12 mouse cellular contexts compared by ENCODE assay signal in the genomic region with DNA sequence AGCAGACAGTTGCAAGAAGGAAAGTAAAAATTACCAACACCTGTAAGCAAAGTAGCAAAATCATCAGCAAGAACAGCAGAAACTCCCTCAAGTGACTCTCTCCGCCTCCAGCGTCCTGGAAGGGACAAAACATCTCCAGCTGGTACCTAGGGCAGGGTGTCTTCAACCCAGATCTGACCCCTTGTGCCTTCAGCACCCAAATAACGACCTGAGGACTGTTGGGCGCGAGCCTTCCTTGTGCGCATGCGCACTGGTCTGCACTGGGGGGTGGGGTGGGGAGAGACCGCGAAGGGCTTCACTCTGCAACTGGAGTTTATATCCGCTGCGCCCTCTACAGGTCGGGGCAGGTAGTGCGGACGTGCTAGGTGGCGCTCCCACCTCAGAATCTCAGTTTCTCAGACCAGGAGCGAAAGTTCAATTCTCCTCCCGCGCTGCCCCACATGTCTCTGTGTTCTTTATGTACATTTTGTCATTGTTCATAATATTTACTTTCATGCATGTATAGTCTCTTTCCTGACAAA. TPM values are rescaled to one million over a fixed set of nuclear protein-coding genes. Genes with fewer than 3 reads are reported as not detected.
DNase-seq lines count a peak whose midpoint lies in the region; ATAC-seq and TF ChIP-seq lines count a peak whose summit lies in the region.
"Had no signal": no experiment of that assay in that cellular context is flagged by ENCODE, and none has a peak within 500 bp of the region (broad histone marks: within the 10 kb centered on the region; RNA-seq: fewer than 3 reads in every experiment).

No protein-coding gene starts in this region.

- TF ChIP-seq CTCF in lung, embryonic 14.5 days (IDR thresholded peaks at IDR 0.05; ENCODE audit: low read depth) = peak; percentile 47; the same call in 1 of the 2 replicates

- no peaks in the 10 kb centered on the region for H3K9me3 ChIP-seq in liver, embryonic 12.5 days (replicated peaks)
- H3K9me3 ChIP-seq in lung, embryonic 14.5 days (ENCODE audit: low read depth, low read length) = no peaks in the 10 kb centered on the region
- H3K9me3 ChIP-seq: embryonic facial prominence, embryonic 12.5 days; hindbrain, embryonic 15.5 days; midbrain, embryonic 12.5 days had no signal

- peaks cover 6% of the 10 kb centered on the region; the same call in 1 of the 2 replicates for H3K4me1 ChIP-seq in liver, embryonic 12.5 days
- no peaks in the 10 kb centered on the region for H3K4me1 ChIP-seq in lung, embryonic 14.5 days (ENCODE audit: insufficient read depth)
- H3K4me1 ChIP-seq: embryonic facial prominence, embryonic 12.5 days had no signal

- no peak overlapping the region for H3K9ac ChIP-seq in liver, embryonic 12.5 days
- no peak overlapping the region for H3K9ac ChIP-seq in lung, embryonic 14.5 days
- H3K9ac ChIP-seq: embryonic facial prominence, embryonic 12.5 days; midbrain, embryonic 12.5 days had no signal

- H3K27me3 ChIP-seq in liver, embryonic 12.5 days (replicated peaks) = peaks cover 12% of the 10 kb centered on the region
- no peaks in the 10 kb centered on the region for H3K27me3 ChIP-seq in lung, embryonic 14.5 days (ENCODE audit: insufficient read depth, low read length)
- H3K27me3 ChIP-seq: embryonic facial prominence, embryonic 12.5 days; hindbrain, embryonic 15.5 days; midbrain, embryonic 12.5 days had no signal

- no peaks in the 10 kb centered on the region for H3K36me3 ChIP-seq in liver, embryonic 12.5 days
- no peaks in the 10 kb centered on the region for H3K36me3 ChIP-seq in lung, embryonic 14.5 days (ENCODE audit: insufficient read depth)
- H3K36me3 ChIP-seq: embryonic facial prominence, embryonic 12.5 days; hindbrain, embryonic 15.5 days; midbrain, embryonic 12.5 days had no signal

- no peak overlapping the region for H3K27ac ChIP-seq in liver, embryonic 12.5 days
- H3K27ac ChIP-seq in lung, embryonic 14.5 days (ENCODE audit: low read depth) = no peak overlapping the region
- H3K27ac ChIP-seq: embryonic facial prominence, embryonic 12.5 days; hindbrain, embryonic 15.5 days; midbrain, embryonic 12.5 days had no signal

- 60% methylated on average over 18 of the region's 18 CpGs for WGBS in liver, embryonic 12.5 days (ENCODE audit: insufficient replicate concordance)
- WGBS in lung, embryonic 14.5 days = 72% methylated on average over 18 of the region's 18 CpGs

- no peak for ATAC-seq in CD4-positive, CD25-positive, alpha-beta regulatory T cell, adult 4 months
- no peak for ATAC-seq in liver, embryonic 12.5 days
- no peak for ATAC-seq in lung, embryonic 14.5 days (ENCODE audit: insufficient read depth)
- no peak for ATAC-seq in activated CD4-positive, CD25-positive, alpha-beta regulatory T cell, adult 4 months

- no peak overlapping the region for H3K4me3 ChIP-seq in liver, embryonic 12.5 days
- no peak overlapping the region for H3K4me3 ChIP-seq in lung, embryonic 14.5 days (ENCODE audit: low read depth, low read length)
- H3K4me3 ChIP-seq: embryonic facial prominence, embryonic 12.5 days; midbrain, embryonic 12.5 days had no signal

- peak; percentile 67 for DNase-seq in CD4-positive, CD25-positive, alpha-beta regulatory T cell, adult 2 months (ENCODE audit: low read depth, low spot score)
- peak; percentile 58 for DNase-seq in liver
- peak; percentile 11 for DNase-seq in lung, embryonic 14.5 days
- peak; percentile 28 for DNase-seq in thymus, postnatal 25 days
- no peak for DNase-seq in layer of hippocampus, postnatal 36 days

- H3K4me2 ChIP-seq in liver, embryonic 12.5 days = no peak overlapping the region
- no peak overlapping the region for H3K4me2 ChIP-seq in lung, embryonic 14.5 days

RNA-seq across cellular contexts. Expression of gene Figla, which starts 12.5 kb away (rescaled TPM):
- not detected for polyA plus RNA-seq in CD4-positive, CD25-positive, alpha-beta regulatory T cell, adult 4 months (2017; shearing (Covaris generic))
- not detected in 2 replicates for polyA plus RNA-seq in liver, embryonic 12.5 days (2016; fragmentation: Nextera tagmentation; extraction: Ambion mirVana)
- polyA plus RNA-seq in lung, embryonic 14.5 days (2014; fragmentation: Nextera tagmentation; extraction: Ambion mirVana) = not detected in 2 replicates
- total RNA-seq in layer of hippocampus, postnatal 36 days (2021) = not detected
- not detected for polyA plus RNA-seq in activated CD4-positive, CD25-positive, alpha-beta regulatory T cell, adult 4 months (2017; shearing (Covaris generic))
- polyA plus RNA-seq: embryonic facial prominence, embryonic 12.5 days; hindbrain, embryonic 15.5 days; midbrain, embryonic 12.5 days; stomach, embryonic 16.5 days had no signal

RNA-seq across cellular contexts. Expression of gene Add2, which starts 25.0 kb away (rescaled TPM):
- polyA plus RNA-seq in CD4-positive, CD25-positive, alpha-beta regulatory T cell, adult 4 months (2017; shearing (Covaris generic)) = not detected
- polyA plus RNA-seq in liver, embryonic 12.5 days (2016; fragmentation: Nextera tagmentation; extraction: Ambion mirVana) = 96.9 and 97.2 TPM in 2 replicates
- polyA plus RNA-seq in lung, embryonic 14.5 days (2014; fragmentation: Nextera tagmentation; extraction: Ambion mirVana) = 1.6 and 2.2 TPM in 2 replicates
- 100 to 1,000 TPM; 262 to 287 TPM for total RNA-seq in layer of hippocampus, postnatal 36 days (2021)
- polyA plus RNA-seq in activated CD4-positive, CD25-positive, alpha-beta regulatory T cell, adult 4 months (2017; shearing (Covaris generic)) = not detected

RNA-seq across cellular contexts. Expression of gene Dusp11, which starts 42.0 kb away (rescaled TPM):
- 100 to 1,000 TPM; 168 to 211 TPM for polyA plus RNA-seq in CD4-positive, CD25-positive, alpha-beta regulatory T cell, adult 4 months (2017; shearing (Covaris generic))
- 37.2 and 38.0 TPM in 2 replicates for polyA plus RNA-seq in liver, embryonic 12.5 days (2016; fragmentation: Nextera tagmentation; extraction: Ambion mirVana)
- polyA plus RNA-seq in lung, embryonic 14.5 days (2014; fragmentation: Nextera tagmentation; extraction: Ambion mirVana) = 50.0 and 56.3 TPM in 2 replicates
- 100 to 1,000 TPM in 1 of 2 experiments, 10 to 100 TPM in 1; 87.0 to 106 TPM for total RNA-seq in layer of hippocampus, postnatal 36 days (2021)
- polyA plus RNA-seq in activated CD4-positive, CD25-positive, alpha-beta regulatory T cell, adult 4 months (2017; shearing (Covaris generic)) = 100 to 1,000 TPM; 223 to 225 TPM

Comparison
In these comparisons a context has a peak if more than half of its experiments do, and no peak if none do; other contexts are left out.
1. DNase-seq: peak in CD4-positive, CD25-positive, alpha-beta regulatory T cell, adult 2 months (single experiment), liver (single experiment), lung, embryonic 14.5 days (single experiment) and thymus, postnatal 25 days (single experiment); none in layer of hippocampus, postnatal 36 days (0 of 2).
2. RNA of gene Add2, which starts 25.0 kb away (polyA plus RNA-seq): 96.9 to 97.2 TPM in liver, embryonic 12.5 days; 1.6 to 2.2 TPM in lung, embryonic 14.5 days, not detected in CD4-positive, CD25-positive, alpha-beta regulatory T cell, adult 4 months and not detected in activated CD4-positive, CD25-positive, alpha-beta regulatory T cell, adult 4 months; every median in the first group is over 10 times any median in the second.